ENCODE assay signal across 9 mouse cellular contexts in genomic region chr1:170894603-170895602, GRCm38 (mm10). TPM values are rescaled to one million over a fixed set of nuclear protein-coding genes. Genes with fewer than 3 reads are reported as not detected.
DNase-seq lines count a peak whose midpoint lies in the region; ATAC-seq and TF ChIP-seq lines count a peak whose summit lies in the region.
"Had no signal": no experiment of that assay in that cellular context is flagged by ENCODE, and none has a peak within 500 bp of the region (broad histone marks: within the 10 kb centered on the region; RNA-seq: fewer than 3 reads in every experiment).

No protein-coding gene starts in this region.

- no peak overlapping the region for H3K4me3 ChIP-seq in forebrain, embryonic 16.5 days (replicated peaks; ENCODE audit: low read length)
- no peak overlapping the region for H3K4me3 ChIP-seq in forebrain, embryonic 13.5 days
- H3K4me3 ChIP-seq in liver, postnatal 0 days (ENCODE audit: low read depth, low read length) = no peak overlapping the region
- no peak overlapping the region for H3K4me3 ChIP-seq in liver, embryonic 12.5 days

- no peak overlapping the region for H3K9ac ChIP-seq in forebrain, embryonic 16.5 days (replicated peaks; ENCODE audit: low read depth, low read length)
- no peak overlapping the region for H3K9ac ChIP-seq in forebrain, embryonic 13.5 days
- H3K9ac ChIP-seq in liver, postnatal 0 days (replicated peaks) = no peak overlapping the region
- H3K9ac ChIP-seq in liver, embryonic 12.5 days = no peak overlapping the region

- no peaks in the 10 kb centered on the region for H3K4me1 ChIP-seq in forebrain, embryonic 16.5 days (replicated peaks; ENCODE audit: control insufficient read depth, insufficient read depth, low read length)
- no peaks in the 10 kb centered on the region for H3K4me1 ChIP-seq in forebrain, embryonic 13.5 days
- H3K4me1 ChIP-seq in liver, postnatal 0 days (ENCODE audit: insufficient read depth) = no peaks in the 10 kb centered on the region
- no peaks in the 10 kb centered on the region for H3K4me1 ChIP-seq in liver, embryonic 12.5 days

- H3K4me2 ChIP-seq in forebrain, embryonic 16.5 days (ENCODE audit: low read length) = no peak overlapping the region
- H3K4me2 ChIP-seq in forebrain, embryonic 13.5 days = no peak overlapping the region
- H3K4me2 ChIP-seq in liver, postnatal 0 days (ENCODE audit: low read depth, low read length) = no peak overlapping the region
- no peak overlapping the region for H3K4me2 ChIP-seq in liver, embryonic 12.5 days

- 65% methylated on average over 9 of the region's 9 CpGs for WGBS in forebrain, embryonic 16.5 days
- 66% methylated on average over 9 of the region's 9 CpGs for WGBS in forebrain, embryonic 13.5 days
- 54% methylated on average over 9 of the region's 9 CpGs for WGBS in liver, postnatal 0 days (ENCODE audit: insufficient replicate concordance)
- WGBS in liver, embryonic 12.5 days (ENCODE audit: insufficient replicate concordance) = 52% methylated on average over 9 of the region's 9 CpGs

- H3K9me3 ChIP-seq in forebrain, embryonic 16.5 days (ENCODE audit: control insufficient read depth, low read length) = no peaks in the 10 kb centered on the region
- H3K9me3 ChIP-seq in forebrain, embryonic 13.5 days (replicated peaks) = no peaks in the 10 kb centered on the region
- no peaks in the 10 kb centered on the region for H3K9me3 ChIP-seq in liver, postnatal 0 days (ENCODE audit: low read length)
- no peaks in the 10 kb centered on the region for H3K9me3 ChIP-seq in liver, embryonic 12.5 days (replicated peaks)

- 0 out of 2 replicates have a peak, but pooled peaks cover 5% of the 10 kb centered on the region for H3K27me3 ChIP-seq in forebrain, embryonic 16.5 days (replicated peaks; ENCODE audit: control insufficient read depth, insufficient read depth, low read length)
- 0 out of 2 replicates have a peak, but pooled peaks cover 3% of the 10 kb centered on the region for H3K27me3 ChIP-seq in forebrain, embryonic 13.5 days
- H3K27me3 ChIP-seq in liver, postnatal 0 days (ENCODE audit: insufficient read depth, low read length) = no peaks in the 10 kb centered on the region
- peaks cover 9% of the 10 kb centered on the region for H3K27me3 ChIP-seq in liver, embryonic 12.5 days (replicated peaks)

- TF ChIP-seq EP300 in liver, postnatal 0 days (IDR thresholded peaks at IDR 0.05; ENCODE audit: low read depth) = no peak

- TF ChIP-seq CTCF in liver, postnatal 0 days (IDR thresholded peaks at IDR 0.05; ENCODE audit: low read depth) = peak; percentile 70

- DNase-seq in liver, postnatal 0 days = no peak
- DNase-seq in naive thymus-derived CD4-positive, alpha-beta T cell, adult 2 months (ENCODE audit: low read depth) = peak; percentile 77
- no peak for DNase-seq in right cerebral cortex, postnatal 25 days
- no peak for DNase-seq in ovary, postnatal 36 days (ENCODE audit: low spot score)

- no peak overlapping the region for H3K27ac ChIP-seq in forebrain, embryonic 16.5 days (ENCODE audit: low read length)
- H3K27ac ChIP-seq in forebrain, embryonic 13.5 days = no peak overlapping the region
- no peak overlapping the region for H3K27ac ChIP-seq in liver, postnatal 0 days (ENCODE audit: low read depth)
- H3K27ac ChIP-seq in liver, embryonic 12.5 days = no peak overlapping the region

- no peaks in the 10 kb centered on the region for H3K36me3 ChIP-seq in forebrain, embryonic 16.5 days (ENCODE audit: control insufficient read depth, insufficient read depth)
- H3K36me3 ChIP-seq in forebrain, embryonic 13.5 days (ENCODE audit: poor library complexity, severe bottlenecking) = no peaks in the 10 kb centered on the region
- no peaks in the 10 kb centered on the region for H3K36me3 ChIP-seq in liver, postnatal 0 days (replicated peaks; ENCODE audit: insufficient read depth, low read length)
- H3K36me3 ChIP-seq in liver, embryonic 12.5 days = no peaks in the 10 kb centered on the region

- ATAC-seq in forebrain, embryonic 16.5 days = peak; percentile 26; the same call in 1 of the 2 replicates
- ATAC-seq in forebrain, embryonic 13.5 days = no peak; the same call in 1 of the 2 replicates
- no peak for ATAC-seq in liver, postnatal 0 days
- ATAC-seq in liver, embryonic 12.5 days = no peak
- ATAC-seq in common myeloid progenitor, adult 5-6 weeks (replicated peaks; ENCODE audit: low read depth, poor library complexity, severe bottlenecking) = peak; percentile 64

RNA-seq across cellular contexts. Expression of gene Dusp12, which starts 9.6 kb away (rescaled TPM):
- 32.6 and 39.2 TPM in 2 replicates for polyA plus RNA-seq in forebrain, embryonic 16.5 days (2015; fragmentation: Nextera tagmentation; extraction: Ambion mirVana)
- polyA plus RNA-seq in forebrain, embryonic 13.5 days (2015; fragmentation: Nextera tagmentation; extraction: Ambion mirVana) = 28.9 and 30.0 TPM in 2 replicates
- polyA plus RNA-seq in liver, postnatal 0 days (2015; fragmentation: Nextera tagmentation; extraction: Ambion mirVana) = 26.1 and 29.1 TPM in 2 replicates
- 25.7 and 27.3 TPM in 2 replicates for polyA plus RNA-seq in liver, embryonic 12.5 days (2016; fragmentation: Nextera tagmentation; extraction: Ambion mirVana)
- total RNA-seq in common myeloid progenitor, adult 5-6 weeks (2017) = 10.3 and 11.9 TPM in 2 replicates

RNA-seq across cellular contexts. Expression of gene Gm26620, which starts 10.0 kb away (rescaled TPM):
- polyA plus RNA-seq in forebrain, embryonic 16.5 days (2015; fragmentation: Nextera tagmentation; extraction: Ambion mirVana) = 0.58 and 1.1 TPM in 2 replicates
- polyA plus RNA-seq in forebrain, embryonic 13.5 days (2015; fragmentation: Nextera tagmentation; extraction: Ambion mirVana) = 0.34 TPM in 1 of 2 replicates, not detected in the other
- 0.97 and 1.7 TPM in 2 replicates for polyA plus RNA-seq in liver, postnatal 0 days (2015; fragmentation: Nextera tagmentation; extraction: Ambion mirVana)
- 0.46 and 0.50 TPM in 2 replicates for polyA plus RNA-seq in liver, embryonic 12.5 days (2016; fragmentation: Nextera tagmentation; extraction: Ambion mirVana)
- not detected in 2 replicates for total RNA-seq in common myeloid progenitor, adult 5-6 weeks (2017)
- total RNA-seq: hematopoietic stem cell, adult 5-6 weeks had no signal

RNA-seq across cellular contexts. Expression of gene Fcrlb, which starts 17.8 kb away (rescaled TPM):
- 0.22 TPM in 1 of 2 replicates, not detected in the other for polyA plus RNA-seq in forebrain, embryonic 16.5 days (2015; fragmentation: Nextera tagmentation; extraction: Ambion mirVana)
- 0.14 TPM in 1 of 2 replicates, not detected in the other for polyA plus RNA-seq in forebrain, embryonic 13.5 days (2015; fragmentation: Nextera tagmentation; extraction: Ambion mirVana)
- polyA plus RNA-seq in liver, postnatal 0 days (2015; fragmentation: Nextera tagmentation; extraction: Ambion mirVana) = 0.36 and 0.41 TPM in 2 replicates
- 0.10 and 0.13 TPM in 2 replicates for polyA plus RNA-seq in liver, embryonic 12.5 days (2016; fragmentation: Nextera tagmentation; extraction: Ambion mirVana)
- total RNA-seq in common myeloid progenitor, adult 5-6 weeks (2017) = not detected in 2 replicates
- total RNA-seq: hematopoietic stem cell, adult 5-6 weeks had no signal

RNA-seq across cellular contexts. Expression of gene Atf6, which starts 27.3 kb away (rescaled TPM):
- polyA plus RNA-seq in forebrain, embryonic 16.5 days (2015; fragmentation: Nextera tagmentation; extraction: Ambion mirVana) = 7.7 and 8.1 TPM in 2 replicates
- 6.6 and 8.2 TPM in 2 replicates for polyA plus RNA-seq in forebrain, embryonic 13.5 days (2015; fragmentation: Nextera tagmentation; extraction: Ambion mirVana)
- polyA plus RNA-seq in liver, postnatal 0 days (2015; fragmentation: Nextera tagmentation; extraction: Ambion mirVana) = 5.0 and 6.0 TPM in 2 replicates
- polyA plus RNA-seq in liver, embryonic 12.5 days (2016; fragmentation: Nextera tagmentation; extraction: Ambion mirVana) = 9.6 and 10.6 TPM in 2 replicates
- 19.8 and 28.6 TPM in 2 replicates for total RNA-seq in common myeloid progenitor, adult 5-6 weeks (2017)

RNA-seq across cellular contexts. Expression of gene Fcrla, which starts 32.5 kb away (rescaled TPM):
- not detected in 2 replicates for polyA plus RNA-seq in forebrain, embryonic 16.5 days (2015; fragmentation: Nextera tagmentation; extraction: Ambion mirVana)
- polyA plus RNA-seq in forebrain, embryonic 13.5 days (2015; fragmentation: Nextera tagmentation; extraction: Ambion mirVana) = not detected in 2 replicates
- 9.0 and 10.4 TPM in 2 replicates for polyA plus RNA-seq in liver, postnatal 0 days (2015; fragmentation: Nextera tagmentation; extraction: Ambion mirVana)
- 0.21 and 0.23 TPM in 2 replicates for polyA plus RNA-seq in liver, embryonic 12.5 days (2016; fragmentation: Nextera tagmentation; extraction: Ambion mirVana)
- 1.4 TPM in 1 of 2 replicates, not detected in the other for total RNA-seq in common myeloid progenitor, adult 5-6 weeks (2017)

Comparison
In these comparisons a context has a peak if more than half of its experiments do, and no peak if none do; other contexts are left out.
1. ATAC-seq: peak in forebrain, embryonic 16.5 days (single experiment) and common myeloid progenitor, adult 5-6 weeks (single experiment); none in forebrain, embryonic 13.5 days (single experiment), liver, postnatal 0 days (single experiment) and liver, embryonic 12.5 days (single experiment).